Mouse (Mus musculus) hindbrain, embryonic 12.5 days (tissue): ENCODE results near the gene Gm5108. TPM values are rescaled to one million over a fixed set of nuclear protein-coding genes. Genes with fewer than 3 reads are reported as not detected.

Experiments used
- polyA plus RNA-seq: library from polyadenylated mRNA; unstranded; fragments of >200 nt; fragmentation: Nextera tagmentation; extraction: Ambion mirVana; gene quantifications from 2 replicates; pipeline ENCODE4 v1.2.1, GENCODE M21; 2016

Gm5108 gene
- polyA plus RNA-seq, 1 experiment from 2014 or later: not detected

Other genes starting within 250 kb of the Gm5108 start
- 34.0 and 37.3 TPM in 2 replicates for gene Atp8a1, start 94.2 kb upstream of the Gm5108 start, polyA plus RNA-seq
- gene Gm21905, start 4.8 kb downstream of the Gm5108 start, polyA plus RNA-seq: not detected in 2 replicates
- gene Grxcr1, start 90.2 kb downstream of the Gm5108 start, polyA plus RNA-seq: 0.27 TPM in 1 of 2 replicates, not detected in the other